Mouse (Mus musculus) thymus, adult 2 months (tissue): ENCODE data around the gene Cdc42ep3.

ENCODE experiments used
- CTCF ChIP-seq: fragments of 200-500 bp; IDR thresholded peaks from 2 replicates; pipeline ENCODE4 v1.5.1; 2012; ENCODE audit warnings: mild to moderate bottlenecking, control low read depth, low read length, moderate library complexity, borderline replicate concordance; ENCODE audit not compliant: control insufficient read depth, poor library complexity, insufficient read depth; ENCODE audit errors: extremely low read depth
- POLR2A ChIP-seq: fragments of 200-500 bp; IDR thresholded peaks from 2 replicates; pipeline ENCODE4 v1.6.1; 2012; ENCODE audit warnings: mild to moderate bottlenecking, low read length, control low read depth, moderate library complexity; ENCODE audit not compliant: control insufficient read depth, poor library complexity, insufficient read depth; ENCODE audit errors: extremely low read depth

GRCm38 (mm10) chr17:79342639-79343333, 12.1 kb downstream of the Cdc42ep3 start:
- TF ChIP-seq POLR2A, result no peak
- no peak for TF ChIP-seq CTCF
